Mouse (Mus musculus): ENCODE measurements around the gene Pm20d1. TPM values are rescaled to one million over a fixed set of nuclear protein-coding genes. Genes with fewer than 3 reads are reported as not detected.

Pm20d1 gene
- polyA plus RNA-seq, 1 experiment from 2014 or later: 0.53 TPM

DNA sequence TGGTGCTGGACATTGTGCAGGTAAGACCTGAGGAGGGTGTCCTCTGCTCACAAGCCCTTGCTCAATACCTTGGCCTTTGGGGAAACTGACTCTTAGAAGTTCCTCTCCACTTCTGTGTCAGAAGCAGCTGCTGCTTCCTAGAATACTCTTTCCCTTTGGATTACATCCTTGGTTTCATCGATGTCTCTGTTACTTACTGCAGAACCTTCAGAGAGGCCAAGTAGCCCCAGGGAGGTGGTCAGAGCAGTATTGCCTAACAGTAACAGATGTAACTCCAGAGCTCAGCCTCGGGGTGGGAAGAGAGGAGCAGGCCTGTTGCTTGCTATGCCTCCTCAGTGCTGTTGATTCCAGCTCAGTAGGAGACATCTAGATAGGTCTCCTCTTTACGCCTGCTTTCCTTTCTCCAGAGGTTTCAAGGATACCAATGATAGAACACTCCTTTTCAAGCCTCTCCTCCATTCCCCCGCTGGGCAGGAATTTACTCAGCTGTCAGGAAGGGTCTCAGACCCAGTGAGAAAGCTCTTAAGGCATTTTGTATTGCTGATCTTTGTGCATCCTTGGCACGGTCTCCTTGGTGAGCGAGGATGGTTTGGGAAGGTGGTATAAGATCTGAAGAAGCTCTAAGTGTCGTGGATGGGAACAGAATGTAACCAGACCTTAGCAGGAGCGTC is 33.9 kb downstream of the Pm20d1 start:
- 75% methylated on average over 8 of the region's 8 CpGs for WGBS
- peak overlapping the region; percentile 1; the same call in 1 of the 2 replicates for H3K4me2 ChIP-seq
- no peak for ATAC-seq (ENCODE audit: insufficient number of reproducible peaks, insufficient read depth, low FRiP score, low TSS enrichment, low read depth)

DNA sequence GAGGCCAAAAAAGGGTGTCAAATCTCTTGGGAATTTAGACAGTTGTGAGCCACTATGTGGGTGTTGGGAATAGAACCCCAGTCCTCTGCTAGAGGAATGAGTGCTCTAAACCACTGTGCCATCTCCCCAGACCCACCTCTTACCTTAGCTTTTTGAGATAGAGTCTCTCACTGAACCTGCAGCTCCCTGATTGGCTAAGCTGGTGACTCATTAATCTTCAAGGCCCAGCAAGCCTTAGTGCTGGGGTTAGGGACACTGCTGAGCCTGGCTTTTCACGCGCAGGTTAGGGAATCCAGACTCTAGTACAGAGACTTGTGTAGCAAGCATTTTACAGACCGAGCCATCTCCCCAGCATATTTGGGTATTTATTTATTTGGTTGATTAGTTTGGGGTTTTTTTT is 39.9 kb downstream of the Pm20d1 start:
- Histone ChIP-seq H3K4me1 (peaks cover 17% of the 10 kb centered on the region), H3K27ac (no peak overlapping the region), H3K9ac (no peak overlapping the region), H3K4me2 (no peak overlapping the region), H3K9me3 (no peaks in the 10 kb centered on the region), H3K27me3 (no peaks in the 10 kb centered on the region), H3K36me3 (peaks cover 68% of the 10 kb centered on the region), H3K4me3 (no peak overlapping the region)
- ATAC-seq (ENCODE audit: insufficient number of reproducible peaks, insufficient read depth, low FRiP score, low TSS enrichment, low read depth): no peak
- 81% methylated on average over 3 of the region's 3 CpGs for WGBS

More for the DNA sequence above, 33.9 kb downstream of the Pm20d1 start:
- Histone ChIP-seq H3K9me3 (no peaks in the 10 kb centered on the region), H3K9ac (no peak overlapping the region; the same call in 1 of the 2 replicates), H3K36me3 (peaks cover 51% of the 10 kb centered on the region), H3K4me1 (peaks cover 51% of the 10 kb centered on the region), H3K27ac (no peak overlapping the region), H3K27me3 (no peaks in the 10 kb centered on the region), H3K4me3 (no peak overlapping the region)

DNA sequence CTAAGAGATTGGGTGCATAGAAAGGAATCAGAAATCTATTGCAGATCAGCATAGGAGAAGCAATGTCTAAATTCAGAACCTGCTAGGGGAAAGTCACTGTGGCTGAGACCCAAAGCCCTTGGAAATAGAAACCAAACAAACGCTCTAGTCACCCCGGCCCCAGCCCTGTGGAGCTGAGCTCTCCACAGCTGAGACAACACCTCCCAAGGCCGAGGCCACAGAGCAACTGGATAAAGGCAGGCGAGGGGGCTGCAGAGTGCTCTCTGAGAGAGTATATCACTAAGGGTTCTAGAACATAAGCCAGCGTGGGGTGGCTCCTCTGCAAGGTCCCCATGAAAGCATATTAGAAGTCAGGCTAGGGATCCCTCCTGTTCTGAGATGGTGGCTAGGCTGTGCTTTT is 41.4 kb downstream of the Pm20d1 start:
- Histone ChIP-seq H3K9ac (no peak overlapping the region), H3K4me3 (no peak overlapping the region), H3K4me1 (peaks cover 11% of the 10 kb centered on the region), H3K27me3 (no peaks in the 10 kb centered on the region), H3K27ac (no peak overlapping the region), H3K36me3 (peaks cover 73% of the 10 kb centered on the region), H3K9me3 (no peaks in the 10 kb centered on the region), H3K4me2 (no peak overlapping the region)
- no peak for ATAC-seq (ENCODE audit: insufficient number of reproducible peaks, insufficient read depth, low FRiP score, low TSS enrichment, low read depth)
- 85% methylated on average over 5 of the region's 5 CpGs for WGBS

DNA sequence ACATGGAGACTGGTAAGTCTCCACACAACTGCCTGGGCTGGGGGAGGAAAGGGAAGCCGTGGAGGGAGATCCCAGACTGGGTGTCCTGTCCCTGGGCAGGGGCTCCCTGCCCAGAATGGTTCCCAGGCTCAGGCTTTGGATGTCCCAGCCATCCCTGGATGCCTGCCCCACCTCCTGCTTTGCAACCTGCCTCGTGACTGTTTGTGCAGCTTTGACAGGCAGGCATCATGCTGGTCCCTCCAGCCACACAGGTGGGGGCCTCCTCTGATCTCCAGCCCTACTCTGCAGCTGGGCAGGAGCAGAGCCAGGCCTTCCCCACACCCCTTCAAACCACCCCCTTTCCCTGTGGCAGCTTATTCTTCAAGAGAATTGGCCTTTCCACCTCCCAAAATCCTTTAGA is 42.1 kb downstream of the Pm20d1 start:
- Histone ChIP-seq H3K4me2 (no peak overlapping the region), H3K36me3 (peaks cover 75% of the 10 kb centered on the region)
- 58% methylated on average over 2 of the region's 2 CpGs for WGBS

DNA sequence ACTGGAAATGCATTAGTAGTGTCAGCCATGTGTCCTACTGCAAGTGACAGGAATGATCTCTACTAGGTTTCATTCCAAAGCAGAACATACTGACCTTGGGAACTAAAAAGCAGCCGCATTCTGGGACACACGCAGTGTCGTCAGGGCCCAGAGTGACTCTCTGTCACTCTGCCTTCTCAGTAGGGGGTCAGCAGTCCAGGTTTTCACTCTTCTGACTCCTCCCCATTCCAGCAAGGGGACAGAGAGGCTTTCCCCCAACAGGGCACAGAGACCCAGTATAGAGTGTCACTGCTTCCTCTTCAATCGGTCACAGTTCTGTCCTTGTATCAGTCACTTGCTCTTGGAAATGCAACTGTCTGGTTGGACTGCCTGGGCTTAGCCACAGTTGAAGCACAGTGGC is 45.0 kb downstream of the Pm20d1 start:
- H3K27me3 ChIP-seq: no peaks in the 10 kb centered on the region
- no peak overlapping the region for H3K27ac ChIP-seq
- no peaks in the 10 kb centered on the region for H3K4me1 ChIP-seq
- WGBS: 85% methylated on average over 4 of the region's 4 CpGs
- no peak for ATAC-seq (ENCODE audit: insufficient number of reproducible peaks, insufficient read depth, low FRiP score, low TSS enrichment, low read depth)
- H3K4me3 ChIP-seq: no peak overlapping the region
- H3K36me3 ChIP-seq: peaks cover 85% of the 10 kb centered on the region
- H3K4me2 ChIP-seq: no peak overlapping the region
- H3K9ac ChIP-seq: no peak overlapping the region
- no peaks in the 10 kb centered on the region for H3K9me3 ChIP-seq

More for the DNA sequence above, 42.1 kb downstream of the Pm20d1 start:
- Histone ChIP-seq H3K27me3 (no peaks in the 10 kb centered on the region), H3K4me1 (peaks cover 4% of the 10 kb centered on the region), H3K9me3 (no peaks in the 10 kb centered on the region), H3K9ac (no peak overlapping the region), H3K4me3 (no peak overlapping the region), H3K27ac (no peak overlapping the region)
- ATAC-seq (ENCODE audit: insufficient number of reproducible peaks, insufficient read depth, low FRiP score, low TSS enrichment, low read depth): no peak

DNA sequence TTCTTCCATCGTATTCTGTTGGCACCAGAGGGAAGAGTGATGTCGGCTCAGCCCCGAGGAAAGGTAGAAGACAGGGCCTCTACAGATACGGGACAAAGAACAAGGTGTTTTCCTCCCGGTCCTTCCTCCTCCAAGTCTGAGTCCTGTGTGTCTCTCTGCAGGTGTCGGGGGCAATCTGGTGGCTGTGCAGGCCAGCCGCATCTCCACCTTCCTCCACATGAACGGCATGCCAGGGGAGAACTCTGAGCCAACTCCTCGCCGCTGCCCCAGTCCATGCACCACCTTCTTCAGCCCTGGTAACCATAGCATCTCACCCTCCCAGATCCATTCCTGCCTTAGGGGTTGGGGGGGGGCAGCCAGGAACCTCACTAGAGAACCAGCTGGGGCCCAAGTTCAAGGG is 46.6 kb downstream of the Pm20d1 start:
- Histone ChIP-seq H3K27me3 (no peaks in the 10 kb centered on the region), H3K9ac (no peak overlapping the region), H3K4me1 (no peaks in the 10 kb centered on the region), H3K9me3 (no peaks in the 10 kb centered on the region), H3K4me2 (no peak overlapping the region), H3K27ac (no peak overlapping the region), H3K36me3 (peaks cover 87% of the 10 kb centered on the region), H3K4me3 (no peak overlapping the region)
- WGBS: 94% methylated on average over 10 of the region's 10 CpGs
- no peak for ATAC-seq (ENCODE audit: insufficient number of reproducible peaks, insufficient read depth, low FRiP score, low TSS enrichment, low read depth)

DNA sequence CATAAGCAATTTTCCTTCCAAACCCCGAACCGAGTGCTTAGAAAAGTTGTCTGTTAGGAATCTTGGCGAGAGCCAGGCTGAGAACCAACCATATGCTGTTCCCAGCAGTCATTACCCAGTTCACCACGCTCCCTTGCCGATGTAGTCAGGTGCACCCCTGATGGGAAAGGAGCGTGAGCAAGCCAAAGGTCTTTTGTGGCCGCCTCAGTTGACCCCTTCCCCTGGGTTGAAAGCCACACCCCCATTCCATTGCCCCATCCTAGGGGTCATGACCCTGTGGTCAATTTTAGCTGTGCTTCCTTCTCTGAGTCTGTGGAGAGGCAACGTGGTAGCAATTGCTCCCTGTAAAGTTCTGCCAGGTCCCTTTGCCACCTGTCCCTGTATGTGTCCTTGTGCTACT is 47.7 kb downstream of the Pm20d1 start:
- no peak overlapping the region for H3K27ac ChIP-seq
- no peaks in the 10 kb centered on the region for H3K27me3 ChIP-seq
- ATAC-seq (ENCODE audit: insufficient number of reproducible peaks, insufficient read depth, low FRiP score, low TSS enrichment, low read depth): no peak
- H3K4me1 ChIP-seq: no peaks in the 10 kb centered on the region
- no peak overlapping the region for H3K9ac ChIP-seq
- no peak overlapping the region for H3K4me2 ChIP-seq
- H3K9me3 ChIP-seq: no peaks in the 10 kb centered on the region
- 70% methylated on average over 8 of the region's 8 CpGs for WGBS
- H3K4me3 ChIP-seq: no peak overlapping the region
- H3K36me3 ChIP-seq: peaks cover 76% of the 10 kb centered on the region

DNA sequence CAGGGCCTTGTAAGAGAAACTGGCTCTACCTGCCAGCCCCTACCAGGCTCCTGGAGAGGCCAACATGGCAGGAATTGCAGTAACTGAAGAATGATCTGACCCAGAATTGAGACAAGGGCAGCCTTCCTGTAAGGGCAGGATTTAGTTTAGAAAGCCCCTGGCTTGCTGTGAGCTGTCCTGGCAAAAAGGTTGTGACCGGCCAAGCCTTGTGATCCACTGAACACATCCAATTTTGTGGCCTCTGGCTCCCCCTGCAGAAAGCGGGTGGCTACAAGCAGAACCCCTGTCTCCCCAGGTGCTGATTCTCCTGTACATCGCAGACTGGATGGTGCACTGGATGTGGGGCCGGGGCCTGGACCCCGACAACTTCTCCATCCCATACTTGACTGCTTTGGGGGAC is 49.1 kb downstream of the Pm20d1 start:
- no peak overlapping the region for H3K4me3 ChIP-seq
- H3K9ac ChIP-seq: no peak overlapping the region
- H3K27ac ChIP-seq: no peak overlapping the region
- H3K4me2 ChIP-seq: no peak overlapping the region
- H3K36me3 ChIP-seq: peaks cover 62% of the 10 kb centered on the region
- no peak for ATAC-seq (ENCODE audit: insufficient number of reproducible peaks, insufficient read depth, low FRiP score, low TSS enrichment, low read depth)
- H3K9me3 ChIP-seq: no peaks in the 10 kb centered on the region
- H3K27me3 ChIP-seq: no peaks in the 10 kb centered on the region
- 73% methylated on average over 5 of the region's 5 CpGs for WGBS
- no peaks in the 10 kb centered on the region for H3K4me1 ChIP-seq

DNA sequence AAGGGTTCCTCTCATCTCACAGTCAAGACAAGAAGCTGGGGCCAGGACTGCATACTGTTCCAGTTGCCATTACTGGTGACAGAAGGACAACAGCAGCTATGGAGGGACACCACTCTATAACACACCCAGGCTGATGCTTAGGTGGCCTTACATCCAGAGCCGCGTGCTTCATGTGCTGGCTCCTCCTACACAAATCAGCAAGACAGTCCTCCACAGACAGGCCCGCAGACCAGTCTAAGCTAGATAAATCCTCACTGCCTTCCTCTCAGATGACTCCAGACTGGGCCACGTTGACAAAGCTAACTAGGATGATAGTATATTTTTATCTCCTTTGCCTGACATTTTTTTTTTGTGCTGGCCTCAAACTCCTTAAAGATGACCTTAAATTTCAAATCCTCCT is 64.6 kb downstream of the Pm20d1 start:
- no peaks in the 10 kb centered on the region for H3K9me3 ChIP-seq
- no peaks in the 10 kb centered on the region for H3K27me3 ChIP-seq
- no peak overlapping the region for H3K4me2 ChIP-seq
- H3K36me3 ChIP-seq: no peaks in the 10 kb centered on the region
- H3K27ac ChIP-seq: no peak overlapping the region
- ATAC-seq (ENCODE audit: insufficient number of reproducible peaks, insufficient read depth, low FRiP score, low TSS enrichment, low read depth): no peak
- H3K4me3 ChIP-seq: no peak overlapping the region
- H3K4me1 ChIP-seq: no peaks in the 10 kb centered on the region
- H3K9ac ChIP-seq: no peak overlapping the region
- WGBS: 73% methylated on average over 4 of the region's 4 CpGs

DNA sequence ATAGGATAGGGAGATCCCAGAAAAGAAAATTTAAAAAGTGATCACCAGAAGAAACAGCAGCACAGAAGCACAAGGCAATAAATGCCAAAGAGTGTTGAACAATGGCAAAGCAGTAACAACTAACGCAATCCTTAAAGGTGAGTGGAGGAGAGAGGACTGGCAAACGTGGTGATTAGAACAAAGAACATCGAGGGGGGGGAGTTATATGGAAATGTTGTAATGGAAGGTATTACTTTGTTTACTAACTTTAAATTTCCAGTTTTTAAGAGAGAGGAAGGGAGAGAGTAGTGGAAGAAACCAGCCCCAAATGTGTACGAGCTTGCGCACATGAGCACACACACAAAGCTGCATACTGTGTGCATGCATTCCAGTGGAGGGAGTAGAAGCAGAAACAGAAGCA is 68.4 kb downstream of the Pm20d1 start:
- ATAC-seq (ENCODE audit: insufficient number of reproducible peaks, insufficient read depth, low FRiP score, low TSS enrichment, low read depth): no peak
- 83% methylated on average over 5 of the region's 5 CpGs for WGBS
- Histone ChIP-seq H3K4me1 (peaks cover 6% of the 10 kb centered on the region; the same call in 1 of the 2 replicates), H3K27ac (no peak overlapping the region), H3K9ac (no peak overlapping the region), H3K36me3 (no peaks in the 10 kb centered on the region), H3K4me2 (no peak overlapping the region), H3K9me3 (no peaks in the 10 kb centered on the region), H3K4me3 (no peak overlapping the region), H3K27me3 (no peaks in the 10 kb centered on the region)

DNA sequence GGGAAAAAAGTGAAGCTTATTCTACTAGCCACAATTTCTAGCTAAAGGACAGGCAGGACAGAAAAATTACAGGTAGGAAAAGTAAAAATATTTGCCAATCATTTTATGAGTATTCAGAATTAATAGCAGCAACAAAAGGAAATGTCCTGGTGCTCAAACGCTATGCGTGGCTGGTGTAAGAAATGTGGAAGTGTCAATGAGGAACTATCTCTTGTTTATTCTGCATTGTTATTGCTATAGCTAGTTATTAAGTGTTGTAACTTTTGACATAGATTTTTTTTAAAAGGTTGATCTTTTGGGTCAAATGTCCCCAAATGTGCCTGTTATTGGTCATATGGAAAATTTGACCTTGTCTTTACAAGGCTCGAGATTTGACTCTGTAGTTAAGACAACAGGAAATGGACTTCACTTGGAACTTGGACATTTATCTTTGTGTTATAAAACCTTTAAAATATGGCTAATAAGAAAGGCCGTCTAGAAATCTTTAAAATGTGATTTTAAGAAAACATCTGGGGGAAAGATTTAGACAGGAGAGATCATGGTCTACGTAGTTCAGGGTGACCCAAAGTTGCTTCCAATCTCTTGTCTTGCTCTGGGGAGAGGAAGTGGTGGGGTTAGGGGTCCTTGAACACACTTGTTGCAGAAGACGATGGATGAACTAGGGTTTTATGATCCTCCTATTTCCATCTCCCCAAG is 69.3 kb downstream of the Pm20d1 start:
- peak overlapping the region; percentile 65; the same call in 1 of the 2 replicates for H3K4me3 ChIP-seq

More for the DNA sequence above, 69.3 kb downstream of the Pm20d1 start:
- H3K4me2 ChIP-seq: 0 out of 2 replicates have a peak overlapping the region, but pooled peaks have one; percentile 5
- H3K36me3 ChIP-seq: no peaks in the 10 kb centered on the region
- ATAC-seq (ENCODE audit: insufficient number of reproducible peaks, insufficient read depth, low FRiP score, low TSS enrichment, low read depth): no peak
- H3K27me3 ChIP-seq: no peaks in the 10 kb centered on the region
- no peak overlapping the region for H3K9ac ChIP-seq
- peaks cover 6% of the 10 kb centered on the region; the same call in 1 of the 2 replicates for H3K4me1 ChIP-seq
- 73% methylated on average over 6 of the region's 6 CpGs for WGBS
- H3K27ac ChIP-seq: no peak overlapping the region
- no peaks in the 10 kb centered on the region for H3K9me3 ChIP-seq

Data from embryonic facial prominence, embryonic 13.5 days (tissue).